Mouse (Mus musculus) neural tube, embryonic 14.5 days (tissue): ENCODE results near the gene Ramp1. TPM values are rescaled to one million over a fixed set of nuclear protein-coding genes. Genes with fewer than 3 reads are reported as not detected.

Experiments
- ATAC-seq: fragments of 200-750 bp; cut with Nextera tagmentation; 2 replicates; pipeline ENCODE4 v1.8.0; 2017; ENCODE audit warnings: low read depth, mild to moderate bottlenecking, moderate TSS enrichment, moderate library complexity
- H3K27ac ChIP-seq: fragments of 300-500 bp; sonication (generic); 2 replicates; pipeline ENCODE4 v1.5.1; 2014; ENCODE audit warnings: low read depth, mild to moderate bottlenecking, control low read depth, low read length, moderate library complexity, mixed read lengths
- H3K27me3 ChIP-seq: fragments of 300-500 bp; sonication (generic); 2 replicates; pipeline ENCODE4 v1.6.1; 2014; ENCODE audit warnings: low read length; ENCODE audit not compliant: control insufficient read depth, insufficient read depth
- H3K36me3 ChIP-seq: fragments of 300-500 bp; sonication (generic); 2 replicates; pipeline ENCODE4 v1.6.1; 2014; ENCODE audit warnings: low read length, mixed read lengths; ENCODE audit not compliant: control insufficient read depth, insufficient read depth
- H3K4me1 ChIP-seq: fragments of 300-500 bp; sonication (generic); 2 replicates; pipeline ENCODE4 v1.6.1; 2014; ENCODE audit warnings: low read length; ENCODE audit not compliant: control insufficient read depth, insufficient read depth
- H3K4me2 ChIP-seq: fragments of 300-500 bp; sonication (generic); 2 replicates; pipeline ENCODE4 v1.6.1; 2014; ENCODE audit warnings: mild to moderate bottlenecking, low read depth, low read length, control low read depth
- H3K4me3 ChIP-seq: fragments of 300-500 bp; sonication (generic); 2 replicates; pipeline ENCODE4 v1.5.1; 2014; ENCODE audit warnings: low read depth, low read length, control low read depth, mixed read lengths
- H3K9ac ChIP-seq: fragments of 300-500 bp; sonication (generic); replicated peaks from 2 replicates; pipeline ENCODE4 v1.6.1; 2014; ENCODE audit warnings: low read depth, mild to moderate bottlenecking, control low read depth, low read length, mixed read lengths
- H3K9me3 ChIP-seq: fragments of 300-500 bp; sonication (generic); 2 replicates; pipeline ENCODE4 v1.6.1; 2016; ENCODE audit warnings: low read length; ENCODE audit not compliant: control insufficient read depth
- WGBS: fragments of 180-500 bp; shearing (Covaris S2); extraction: QIAGEN DNeasy Blood & Tissue Kit; methylation state at CpG from one replicate; pipeline ENCODE4 v1.1.7; 2014; 5-methylcytosine and 5-hydroxymethylcytosine counted together
- polyA plus RNA-seq: library from polyadenylated mRNA; unstranded; fragments of >200 nt; fragmentation: Nextera tagmentation; extraction: Ambion mirVana; gene quantifications from 2 replicates; pipeline ENCODE4 v1.2.1, GENCODE M21; 2014

Ramp1 gene
- polyA plus RNA-seq, 1 experiment from 2014 or later = 15.8 TPM

DNA sequence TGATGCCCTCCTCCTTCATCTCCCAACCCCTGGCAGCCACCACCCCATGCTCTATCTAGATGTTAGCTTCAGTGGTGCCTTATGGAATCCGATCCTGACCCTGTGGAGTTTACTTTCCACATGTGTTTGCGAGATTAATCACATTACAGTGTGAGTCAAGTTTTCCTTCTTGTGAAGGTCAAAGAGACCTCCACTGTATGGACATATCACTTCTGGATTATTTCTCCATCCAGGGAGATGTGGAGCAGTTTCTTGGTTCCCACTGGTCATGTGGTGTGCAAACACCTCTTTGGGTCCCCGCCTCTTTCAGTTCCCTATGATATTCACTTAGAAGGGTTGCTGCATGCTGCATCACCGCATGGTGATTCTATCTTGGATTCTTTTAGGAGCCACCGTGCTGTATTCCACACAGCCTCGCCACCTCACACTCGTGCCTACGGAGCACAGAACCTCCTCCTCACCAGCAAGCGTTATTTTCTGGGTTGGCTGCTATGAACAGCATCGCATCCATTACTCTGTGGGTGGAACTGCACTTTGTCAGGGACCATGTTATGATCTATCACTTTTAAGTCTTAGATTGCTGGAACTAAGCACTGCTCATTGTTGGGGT, 9.3 kb downstream of the Ramp1 start:
- Histone ChIP-seq H3K9me3 (no peaks in the 10 kb centered on the region), H3K36me3 (no peaks in the 10 kb centered on the region), H3K9ac (no peak overlapping the region), H3K4me1 (no peaks in the 10 kb centered on the region), H3K4me3 (no peak overlapping the region), H3K27ac (no peak overlapping the region), H3K4me2 (no peak overlapping the region), H3K27me3 (no peaks in the 10 kb centered on the region)
- 95% methylated on average over 10 of the region's 10 CpGs for WGBS
- no peak for ATAC-seq

DNA sequence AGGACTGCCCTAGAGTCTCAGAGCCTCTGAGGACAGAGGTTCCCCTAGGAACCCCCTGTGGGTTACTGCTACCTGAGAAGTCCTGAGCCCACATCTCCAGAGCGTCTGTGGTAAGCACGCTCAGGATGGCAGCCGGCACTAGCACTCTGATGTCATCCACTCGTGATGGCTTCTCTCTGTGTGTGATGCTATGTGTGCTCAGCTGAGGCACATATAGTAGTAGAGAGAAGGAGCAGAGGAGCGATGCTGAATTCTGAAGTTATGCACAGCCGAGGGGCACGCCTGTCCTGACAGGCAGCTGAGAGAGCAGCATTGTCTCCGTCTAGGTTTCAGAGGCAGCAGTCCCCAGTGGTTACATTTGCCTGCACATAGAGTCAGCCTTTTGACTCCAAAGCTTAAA, 12.6 kb downstream of the Ramp1 start:
- H3K4me2 ChIP-seq = no peak overlapping the region
- no peak overlapping the region for H3K27ac ChIP-seq
- no peak for ATAC-seq
- H3K4me3 ChIP-seq = no peak overlapping the region
- H3K36me3 ChIP-seq = no peaks in the 10 kb centered on the region
- H3K27me3 ChIP-seq = no peaks in the 10 kb centered on the region
- 84% methylated on average over 8 of the region's 8 CpGs for WGBS
- H3K9ac ChIP-seq = no peak overlapping the region
- no peaks in the 10 kb centered on the region for H3K4me1 ChIP-seq
- H3K9me3 ChIP-seq = no peaks in the 10 kb centered on the region

DNA sequence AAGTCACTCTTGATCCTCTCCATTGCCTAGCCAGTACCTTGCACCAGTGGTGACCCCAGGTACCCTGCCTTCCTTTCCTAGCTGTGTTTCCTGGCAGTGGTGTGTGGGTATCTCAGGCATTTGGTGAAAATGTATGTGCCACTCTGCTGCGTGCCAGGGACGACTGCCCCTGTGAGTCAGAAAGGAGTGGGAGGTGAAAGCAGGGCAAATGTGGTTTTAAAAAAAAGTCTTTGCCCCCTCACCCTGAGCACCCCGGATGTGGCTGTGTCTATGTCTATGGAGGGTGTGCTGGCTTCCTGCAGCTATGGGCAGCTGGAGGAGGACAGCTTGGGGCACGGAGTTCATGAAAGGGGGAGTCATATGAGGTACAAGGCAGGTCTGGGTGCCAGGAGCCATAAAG, 13.6 kb downstream of the Ramp1 start:
- H3K4me3 ChIP-seq = no peak overlapping the region
- no peak overlapping the region for H3K27ac ChIP-seq
- no peak for ATAC-seq
- H3K4me2 ChIP-seq = no peak overlapping the region
- no peak overlapping the region for H3K9ac ChIP-seq
- no peaks in the 10 kb centered on the region for H3K4me1 ChIP-seq
- H3K36me3 ChIP-seq = no peaks in the 10 kb centered on the region
- 89% methylated on average over 4 of the region's 4 CpGs for WGBS
- no peaks in the 10 kb centered on the region for H3K27me3 ChIP-seq
- no peaks in the 10 kb centered on the region for H3K9me3 ChIP-seq

DNA sequence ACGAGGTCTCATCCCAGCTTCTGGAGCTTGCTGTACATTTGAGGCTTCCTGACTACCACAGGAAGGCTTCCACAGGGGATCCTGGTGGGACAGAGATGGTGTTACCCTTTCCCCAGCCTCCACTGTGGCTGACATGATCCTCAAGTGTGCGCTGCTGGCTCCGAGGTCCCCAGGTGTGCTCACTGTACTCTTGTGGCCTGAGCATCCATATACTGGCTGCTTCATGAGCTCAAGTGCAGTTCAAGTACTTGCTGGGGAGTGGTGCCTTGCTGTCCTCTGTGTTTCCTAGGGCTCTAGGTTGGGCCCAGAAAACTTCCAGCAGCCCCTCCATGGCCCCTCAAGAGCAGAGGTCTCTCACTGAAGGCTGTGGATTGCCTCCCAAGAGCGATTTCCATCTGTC, 14.1 kb downstream of the Ramp1 start:
- no peaks in the 10 kb centered on the region for H3K27me3 ChIP-seq
- no peaks in the 10 kb centered on the region for H3K36me3 ChIP-seq
- no peak for ATAC-seq
- H3K9me3 ChIP-seq = no peaks in the 10 kb centered on the region
- H3K4me2 ChIP-seq = no peak overlapping the region
- H3K9ac ChIP-seq = no peak overlapping the region
- no peak overlapping the region for H3K4me3 ChIP-seq
- WGBS = 95% methylated on average over 4 of the region's 4 CpGs
- no peaks in the 10 kb centered on the region for H3K4me1 ChIP-seq
- no peak overlapping the region for H3K27ac ChIP-seq

DNA sequence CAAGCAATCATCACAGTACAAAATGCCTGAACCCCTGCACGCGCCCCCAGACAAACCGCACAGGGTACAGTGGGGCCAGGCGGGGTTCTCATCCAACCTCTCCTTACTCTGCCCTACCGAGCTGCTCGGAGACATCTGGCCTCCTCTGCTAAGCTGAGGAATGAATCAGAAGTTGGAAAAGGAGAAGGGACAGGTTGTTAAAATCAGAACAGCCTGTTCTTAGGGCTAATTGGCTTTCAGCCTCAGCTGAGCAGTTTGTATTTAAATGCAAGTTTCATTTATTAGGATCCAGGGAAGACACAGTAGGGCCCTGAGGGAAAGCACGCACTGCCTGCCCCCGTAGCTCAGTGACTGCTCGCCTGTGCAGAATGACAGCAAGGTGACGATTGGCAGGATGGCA, 20.2 kb downstream of the Ramp1 start:
- no peaks in the 10 kb centered on the region for H3K27me3 ChIP-seq
- H3K4me2 ChIP-seq = no peak overlapping the region
- H3K4me1 ChIP-seq = no peaks in the 10 kb centered on the region
- no peak overlapping the region for H3K27ac ChIP-seq
- no peaks in the 10 kb centered on the region for H3K36me3 ChIP-seq
- WGBS = 77% methylated on average over 10 of the region's 10 CpGs
- no peaks in the 10 kb centered on the region for H3K9me3 ChIP-seq
- ATAC-seq = no peak
- no peak overlapping the region for H3K4me3 ChIP-seq
- no peak overlapping the region for H3K9ac ChIP-seq

DNA sequence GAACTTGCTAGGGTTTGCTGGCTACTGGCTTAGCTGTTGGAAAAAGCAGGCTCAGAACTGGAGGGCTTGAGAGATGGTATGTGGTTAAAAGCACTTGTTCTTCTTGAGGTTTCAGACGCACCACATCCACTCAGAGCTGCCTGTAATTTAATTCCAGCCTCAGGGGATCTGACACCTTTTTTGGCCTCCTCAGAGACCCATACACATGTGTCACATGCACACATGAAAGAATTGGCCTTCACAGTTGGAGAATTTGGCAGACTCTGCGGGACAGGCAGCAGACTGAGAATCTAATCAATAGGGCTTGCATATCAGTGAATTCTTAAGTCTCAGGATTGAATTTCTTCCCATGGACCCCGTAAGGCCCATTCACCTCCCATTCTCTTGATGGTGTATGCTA, 21.5 kb downstream of the Ramp1 start:
- no peaks in the 10 kb centered on the region for H3K4me1 ChIP-seq
- no peak overlapping the region for H3K4me2 ChIP-seq
- no peaks in the 10 kb centered on the region for H3K36me3 ChIP-seq
- H3K27me3 ChIP-seq = no peaks in the 10 kb centered on the region
- H3K9me3 ChIP-seq = no peaks in the 10 kb centered on the region
- H3K27ac ChIP-seq = no peak overlapping the region
- WGBS = 51% methylated on average over 3 of the region's 3 CpGs
- no peak overlapping the region for H3K9ac ChIP-seq
- H3K4me3 ChIP-seq = no peak overlapping the region
- no peak for ATAC-seq

DNA sequence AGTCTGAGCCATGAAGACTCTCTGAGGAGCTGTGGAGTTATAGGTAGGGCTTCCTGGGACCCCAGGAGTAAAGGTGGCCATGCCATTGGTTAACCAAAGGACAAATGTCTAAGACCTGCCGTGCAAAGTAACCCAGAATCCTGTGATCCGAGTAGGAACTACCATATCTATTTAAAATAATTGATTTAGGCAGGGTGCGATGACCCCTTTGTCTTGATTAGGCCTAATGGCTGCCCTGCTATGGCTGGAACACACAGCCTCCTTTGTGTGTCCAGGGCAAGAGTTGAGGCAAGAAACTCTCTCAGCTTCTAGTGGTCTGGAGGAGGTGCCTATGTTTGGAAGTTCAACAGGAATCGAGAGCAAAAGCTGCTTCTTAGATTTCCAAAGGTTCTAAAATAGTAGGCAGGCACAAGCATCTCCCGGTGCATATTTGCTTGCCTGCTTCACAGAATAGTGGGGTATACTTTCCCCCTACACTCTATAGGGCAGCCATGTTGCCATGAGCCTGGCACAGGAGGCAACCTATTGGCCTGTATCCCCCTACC, 24.7 kb downstream of the Ramp1 start:
- 78% methylated on average over 5 of the region's 5 CpGs for WGBS
- H3K9ac ChIP-seq = no peak overlapping the region
- H3K4me3 ChIP-seq = no peak overlapping the region
- no peak overlapping the region for H3K27ac ChIP-seq
- no peaks in the 10 kb centered on the region for H3K27me3 ChIP-seq
- H3K4me2 ChIP-seq = no peak overlapping the region
- H3K9me3 ChIP-seq = no peaks in the 10 kb centered on the region
- peaks cover 5% of the 10 kb centered on the region; the same call in 1 of the 2 replicates for H3K4me1 ChIP-seq
- no peak for ATAC-seq
- no peaks in the 10 kb centered on the region for H3K36me3 ChIP-seq

DNA sequence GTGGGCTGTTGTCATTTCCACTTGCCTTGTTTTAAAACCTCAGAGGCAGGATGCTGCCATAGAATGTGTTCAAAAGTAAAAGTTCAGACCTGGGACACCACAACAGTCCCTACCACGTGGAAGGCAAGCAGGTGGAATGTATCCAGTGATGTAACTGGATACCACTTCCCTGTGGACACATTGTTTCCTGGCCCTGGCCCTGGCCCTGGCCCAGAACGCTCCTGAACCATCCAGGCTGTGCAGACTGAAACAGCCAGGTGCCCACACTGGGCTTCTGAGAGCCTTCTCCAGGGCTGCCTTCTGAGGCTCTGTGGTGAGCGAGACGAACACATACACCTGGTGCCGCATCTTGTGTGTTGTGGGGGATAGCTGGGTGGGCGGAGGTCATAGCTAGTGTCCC, 26.0 kb downstream of the Ramp1 start:
- no peaks in the 10 kb centered on the region for H3K36me3 ChIP-seq
- no peaks in the 10 kb centered on the region for H3K9me3 ChIP-seq
- H3K27me3 ChIP-seq = no peaks in the 10 kb centered on the region
- no peak overlapping the region for H3K4me3 ChIP-seq
- H3K27ac ChIP-seq = no peak overlapping the region
- peaks cover 5% of the 10 kb centered on the region; the same call in 1 of the 2 replicates for H3K4me1 ChIP-seq
- H3K9ac ChIP-seq = no peak overlapping the region
- no peak overlapping the region for H3K4me2 ChIP-seq
- 78% methylated on average over 6 of the region's 6 CpGs for WGBS
- ATAC-seq = no peak

DNA sequence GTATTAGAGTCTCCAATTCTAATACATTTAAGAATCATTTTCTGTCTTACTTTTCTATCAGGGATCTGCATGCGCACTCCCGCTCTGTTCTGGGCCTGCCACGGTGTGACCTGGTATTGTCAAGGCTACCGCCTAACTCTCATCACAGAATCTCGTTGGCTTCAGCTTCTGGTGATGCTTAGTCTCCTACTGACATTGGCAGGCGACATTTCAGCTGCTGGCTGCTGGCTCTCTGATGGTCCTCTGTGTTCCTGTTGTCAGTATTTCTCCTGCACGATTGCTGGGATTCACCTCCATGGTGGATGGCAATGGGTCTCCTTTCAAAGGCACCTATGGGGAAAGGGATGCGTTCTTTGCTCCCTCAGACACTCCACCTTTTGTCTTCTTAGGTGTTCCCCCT, 26.7 kb downstream of the Ramp1 start:
- no peaks in the 10 kb centered on the region for H3K9me3 ChIP-seq
- WGBS = 75% methylated on average over 8 of the region's 8 CpGs
- peaks cover 5% of the 10 kb centered on the region; the same call in 1 of the 2 replicates for H3K4me1 ChIP-seq
- no peak overlapping the region for H3K4me2 ChIP-seq
- no peak overlapping the region for H3K4me3 ChIP-seq
- no peak overlapping the region for H3K9ac ChIP-seq
- ATAC-seq = no peak
- no peaks in the 10 kb centered on the region for H3K36me3 ChIP-seq
- H3K27ac ChIP-seq = no peak overlapping the region
- no peaks in the 10 kb centered on the region for H3K27me3 ChIP-seq
